Comparison of ENCODE assay signal across 14 mouse cellular contexts in genomic region chr2:112759678-112760077, GRCm38 (mm10).
A peak's percentile ranks its signal among the peaks of the same experiment; 100 is the strongest.
DNase-seq lines count a peak whose midpoint lies in the region; ATAC-seq and TF ChIP-seq lines count a peak whose summit lies in the region.
"Had no signal": no experiment of that assay in that cellular context is flagged by ENCODE, and none has a peak within 500 bp of the region (broad histone marks: within the 10 kb centered on the region; RNA-seq: fewer than 3 reads in every experiment).

No protein-coding gene starts in this region.

- DNase-seq in frontal cortex, postnatal 10 days (ENCODE audit: low spot score in 2 of 2) = no peak
- no peak for DNase-seq in liver, postnatal 0 days
- DNase-seq in ES-CJ7 (ENCODE audit: low read depth, low spot score) = peak; percentile 49
- peak; percentile 8 for DNase-seq in kidney, postnatal 14 days
- no peak for DNase-seq in urinary bladder, postnatal 25 days (ENCODE audit: low spot score)
- no peak for DNase-seq in gastrocnemius, adult 8-10 months (ENCODE audit: low spot score in 2 of 2)
- DNase-seq: lung, adult 18-20 months; retina, postnatal 1 day had no signal

- ATAC-seq in frontal cortex, adult (ENCODE audit: low TSS enrichment) = peak; percentile 72; the same call in 1 of the 2 replicates
- no peak for ATAC-seq in liver, postnatal 0 days
- ATAC-seq in liver, embryonic 12.5 days = no peak

- no peaks in the 10 kb centered on the region for H3K27me3 ChIP-seq in liver, postnatal 0 days (ENCODE audit: insufficient read depth, low read length)
- H3K27me3 ChIP-seq in liver, embryonic 12.5 days (replicated peaks) = no peaks in the 10 kb centered on the region
- H3K27me3 ChIP-seq: heart, embryonic 12.5 days; hindbrain, embryonic 12.5 days; neural tube, embryonic 13.5 days had no signal

- no peaks in the 10 kb centered on the region for H3K36me3 ChIP-seq in liver, postnatal 0 days (replicated peaks; ENCODE audit: insufficient read depth, low read length)
- no peaks in the 10 kb centered on the region for H3K36me3 ChIP-seq in liver, embryonic 12.5 days
- H3K36me3 ChIP-seq: heart, embryonic 12.5 days; hindbrain, embryonic 12.5 days; midbrain, embryonic 10.5 days; neural tube, embryonic 13.5 days had no signal

- no peak overlapping the region for H3K27ac ChIP-seq in liver, postnatal 0 days (ENCODE audit: low read depth)
- H3K27ac ChIP-seq in liver, embryonic 12.5 days = no peak overlapping the region
- H3K27ac ChIP-seq: hindbrain, embryonic 12.5 days; midbrain, embryonic 10.5 days; neural tube, embryonic 13.5 days had no signal

- WGBS in liver, postnatal 0 days (ENCODE audit: insufficient replicate concordance) = 66% methylated on average over 5 of the region's 5 CpGs
- WGBS in liver, embryonic 12.5 days (ENCODE audit: insufficient replicate concordance) = 62% methylated on average over 5 of the region's 5 CpGs

- H3K9me3 ChIP-seq in liver, postnatal 0 days (ENCODE audit: low read length) = no peaks in the 10 kb centered on the region
- no peaks in the 10 kb centered on the region for H3K9me3 ChIP-seq in liver, embryonic 12.5 days (replicated peaks)
- H3K9me3 ChIP-seq: heart, embryonic 12.5 days; hindbrain, embryonic 12.5 days; midbrain, embryonic 10.5 days; neural tube, embryonic 13.5 days had no signal

- no peak overlapping the region for H3K9ac ChIP-seq in liver, postnatal 0 days (replicated peaks)
- H3K9ac ChIP-seq in liver, embryonic 12.5 days = no peak overlapping the region
- H3K9ac ChIP-seq: heart, embryonic 12.5 days; hindbrain, embryonic 12.5 days; neural tube, embryonic 13.5 days had no signal

- peak; percentile 24; the same call in 1 of the 2 replicates for TF ChIP-seq CTCF in liver, postnatal 0 days (IDR thresholded peaks at IDR 0.05; ENCODE audit: low read depth)

- H3K4me1 ChIP-seq in liver, postnatal 0 days (ENCODE audit: insufficient read depth) = no peaks in the 10 kb centered on the region
- H3K4me1 ChIP-seq in liver, embryonic 12.5 days = no peaks in the 10 kb centered on the region
- H3K4me1 ChIP-seq: heart, embryonic 12.5 days; neural tube, embryonic 13.5 days had no signal

- H3K4me2 ChIP-seq in liver, postnatal 0 days (ENCODE audit: low read depth, low read length) = no peak overlapping the region
- no peak overlapping the region for H3K4me2 ChIP-seq in liver, embryonic 12.5 days
- H3K4me2 ChIP-seq: heart, embryonic 12.5 days; hindbrain, embryonic 12.5 days; neural tube, embryonic 13.5 days had no signal

- H3K4me3 ChIP-seq in liver, postnatal 0 days (ENCODE audit: low read depth, low read length) = no peak overlapping the region
- no peak overlapping the region for H3K4me3 ChIP-seq in liver, embryonic 12.5 days
- H3K4me3 ChIP-seq: heart, embryonic 12.5 days; hindbrain, embryonic 12.5 days; midbrain, embryonic 10.5 days; neural tube, embryonic 13.5 days had no signal

- TF ChIP-seq EP300 in liver, postnatal 0 days (IDR thresholded peaks at IDR 0.05; ENCODE audit: low read depth) = no peak

Comparison
In these comparisons a context has a peak if more than half of its experiments do, and no peak if none do; other contexts are left out.
1. DNase-seq: peak in ES-CJ7 (single experiment) and kidney, postnatal 14 days (single experiment); none in frontal cortex, postnatal 10 days (0 of 2), liver, postnatal 0 days (single experiment), urinary bladder, postnatal 25 days (single experiment) and gastrocnemius, adult 8-10 months (0 of 2).